Mouse (Mus musculus) kidney, adult 2 months (tissue): ENCODE measurements around the gene Gm11639.

Experiments
- CTCF ChIP-seq: fragments of 200-500 bp; conservative IDR thresholded peaks from 2 replicates; pipeline ENCODE4 v1.5.1; 2011; ENCODE audit warnings: low read depth, mild to moderate bottlenecking, control low read depth, low read length, moderate library complexity, mixed read lengths; ENCODE audit not compliant: insufficient read depth, insufficient read length
- POLR2A ChIP-seq: fragments of 200-500 bp; IDR thresholded peaks from one replicate; pipeline ENCODE4 v1.6.1; 2011; ENCODE audit warnings: low read depth, low read length, control low read depth

GRCm38 (mm10) chr11:105161411-105161810 is 475.9 kb downstream of the Gm11639 start:
- TF ChIP-seq CTCF, result no peak
- no peak for TF ChIP-seq POLR2A
